Mouse (Mus musculus) heart, postnatal 0 days (tissue): ENCODE results near the gene Jaml.

Source experiments
- CTCF ChIP-seq: IDR thresholded peaks from 2 replicates; pipeline ENCODE4 v1.5.1; 2016; ENCODE audit warnings: antibody characterized with exemption, control low read depth, low read depth
- EP300 ChIP-seq: IDR thresholded peaks from 2 replicates; pipeline ENCODE4 v1.6.1; 2016; ENCODE audit warnings: antibody characterized with exemption, low read depth

DNA sequence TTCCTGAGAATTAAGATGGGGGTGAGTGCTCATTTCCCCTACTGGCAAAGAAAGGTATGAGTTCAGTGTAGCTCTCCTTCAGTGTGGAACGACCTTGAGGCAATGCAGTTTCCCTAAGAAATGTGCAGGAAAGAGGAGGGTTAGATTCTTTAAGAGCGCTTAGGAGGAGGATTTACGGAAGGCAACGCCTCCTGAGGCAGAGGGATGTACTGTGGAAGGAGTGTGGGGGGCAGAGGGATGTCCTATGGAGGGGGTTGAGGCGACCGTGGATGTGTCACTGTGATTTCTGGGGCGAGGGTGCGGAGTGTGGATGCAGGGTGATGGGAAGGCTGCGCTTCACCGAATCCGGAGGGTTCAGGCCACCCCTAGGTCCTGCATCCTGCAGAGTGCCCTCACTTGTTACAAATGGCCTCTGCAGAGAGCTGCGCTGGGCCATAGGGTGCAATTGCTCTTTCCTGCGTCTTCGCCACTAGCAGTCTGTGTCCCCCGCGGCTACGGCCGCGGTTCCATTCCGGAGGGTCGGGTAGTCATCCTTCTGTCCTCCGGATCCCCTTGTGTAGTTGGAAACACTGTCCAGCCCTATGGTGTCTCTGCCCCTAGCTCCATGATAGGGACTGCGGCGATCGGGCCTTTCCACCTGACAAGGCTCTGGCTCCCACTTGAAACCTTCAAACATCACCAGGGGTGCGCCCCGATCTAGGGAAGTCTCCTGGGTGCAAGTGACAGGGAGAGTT lies 66.7 kb downstream of the Jaml start:
- no peak for TF ChIP-seq EP300
- TF ChIP-seq CTCF = no peak
